Mouse (Mus musculus) frontal cortex, adult 2 months (tissue): ENCODE measurements around the gene Napsa. TPM values are rescaled to one million over a fixed set of nuclear protein-coding genes. Genes with fewer than 3 reads are reported as not detected.

Experiments
- DNase-seq, 2 experiments: peaks; one replicate each; pipeline ENCODE4 v3.0.0; 2022; ENCODE audit warnings: low spot score in 1 of 2; ENCODE audit errors: extremely low spot score in 1 of 2
- polyA plus RNA-seq: library from polyadenylated mRNA; depleted of rRNA; stranded (reverse); fragments of >200 nt; gene quantifications from 2 replicates; pipeline ENCODE4 v1.2.3, GENCODE M21; 2012; rRNA removed

Gene Napsa
- 0.40 and 0.54 TPM in 2 replicates for polyA plus RNA-seq

- no peak for DNase-seq
These were observed at the start of gene Napsa for GRCm38 (mm10) chr7:44572213-44572701. Napsa (plus strand) TSS chr7:44572380.

DNA sequence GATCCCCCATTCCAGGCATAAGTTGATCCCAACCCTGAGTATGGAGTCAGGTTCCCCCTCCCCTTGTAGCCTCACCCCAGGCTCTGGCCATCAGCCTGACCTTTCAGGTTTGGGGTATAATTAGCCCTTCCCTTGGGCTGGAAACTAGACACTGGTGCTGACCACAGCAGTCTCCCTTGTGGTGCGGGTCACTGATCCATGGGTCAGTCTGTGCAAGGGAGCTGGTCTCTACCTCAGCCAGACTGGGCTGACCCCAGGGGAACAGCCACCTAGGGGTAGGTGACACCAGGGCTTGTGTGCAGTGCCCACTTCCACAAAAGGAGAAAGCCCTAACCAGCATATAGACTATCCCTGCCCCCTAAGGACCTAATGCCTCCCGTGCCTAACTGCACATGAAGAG lies 49.1 kb upstream of the Napsa start:
- no peak for DNase-seq

- DNase-seq: no peak
These were observed 47.7 kb upstream of the Napsa start, which contains the start of gene Mybpc2 for GRCm38 (mm10) chr7:44524502-44524901. Mybpc2 (minus strand) TSS chr7:44524656.

GRCm38 (mm10) chr7:44525126-44525832 lies 46.9 kb upstream of the Napsa start:
- peak in 1 of 2 experiments; percentile 44 for DNase-seq

DNA sequence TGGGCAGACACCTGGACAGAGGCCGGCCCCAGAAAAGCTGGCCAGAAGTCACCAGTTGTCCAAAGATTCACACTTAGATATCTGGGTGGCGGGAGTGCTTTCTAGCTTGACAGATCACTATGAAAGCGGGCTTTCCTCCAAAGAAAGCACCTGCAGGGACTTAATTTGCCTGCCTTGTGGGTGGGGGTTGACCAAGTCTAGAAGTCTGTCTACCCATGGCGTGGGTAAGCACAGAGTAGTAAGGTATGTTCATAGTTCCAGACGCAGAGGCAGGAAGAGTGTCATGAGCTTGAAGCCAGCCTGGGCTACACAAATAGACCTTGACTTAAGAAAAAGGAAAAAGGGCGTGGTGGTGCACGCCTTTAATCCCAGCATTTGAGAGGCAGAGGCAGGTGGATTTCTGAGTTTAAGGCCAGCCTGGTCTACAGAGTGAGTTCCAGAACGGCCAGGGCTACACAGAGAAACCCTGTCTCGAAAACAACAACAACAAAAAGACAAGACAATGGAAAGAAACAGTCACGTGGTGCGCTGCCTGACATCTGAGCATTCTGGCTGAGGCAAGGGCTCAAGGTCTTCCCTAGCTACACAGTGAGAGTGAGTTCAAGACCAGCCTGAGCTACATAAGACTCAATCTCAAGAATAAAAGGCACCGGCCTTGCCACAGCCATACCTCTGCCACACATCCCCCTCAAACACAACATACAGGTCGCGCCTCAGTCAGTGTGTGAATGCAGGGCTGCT lies 45.6 kb upstream of the Napsa start:
- DNase-seq: no peak

DNA sequence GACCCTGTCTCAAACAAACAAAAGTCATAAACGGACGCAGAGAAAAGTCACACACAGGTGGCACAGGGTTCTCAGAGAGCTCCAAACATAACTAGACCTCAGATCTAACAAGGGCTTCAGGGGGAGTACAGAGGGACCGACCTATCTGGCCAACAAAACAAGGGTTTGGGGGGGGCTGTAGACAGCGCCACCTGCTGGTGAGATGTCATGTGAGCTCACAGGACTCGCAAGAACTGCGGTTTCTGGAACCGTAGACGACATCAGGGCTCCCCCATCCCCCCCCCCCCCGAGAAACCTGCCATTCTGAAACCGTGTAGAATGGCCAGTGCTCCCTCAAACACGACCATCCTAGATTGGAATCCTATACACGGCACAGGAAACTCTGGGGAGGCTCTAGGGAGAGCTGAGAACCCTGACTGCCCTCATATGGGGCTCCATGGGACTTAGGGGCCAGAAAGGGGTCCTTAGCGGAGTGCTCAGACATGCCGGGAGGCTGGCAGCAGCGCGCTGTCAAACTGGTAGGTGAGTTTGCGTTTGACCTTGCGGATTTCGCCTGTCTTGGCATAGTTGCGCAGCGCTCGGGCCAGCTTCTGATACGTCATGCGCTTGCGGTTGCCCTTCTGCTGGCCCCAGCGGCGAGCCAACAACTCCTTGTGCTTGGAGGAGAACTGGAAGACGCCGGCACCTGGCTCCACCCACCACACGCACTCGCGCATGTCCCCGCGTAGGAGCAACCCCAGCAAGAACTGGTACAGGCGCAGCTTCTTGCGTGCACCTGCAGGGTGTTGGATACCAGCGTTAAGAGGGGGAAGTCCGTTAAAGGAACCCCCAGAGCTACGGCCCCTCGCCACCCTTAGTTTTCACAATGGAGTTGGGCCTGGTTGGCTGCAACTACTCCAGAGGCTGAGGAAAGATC lies 44.4 kb upstream of the Napsa start:
- peak; percentile 46 to 83 for DNase-seq

DNA sequence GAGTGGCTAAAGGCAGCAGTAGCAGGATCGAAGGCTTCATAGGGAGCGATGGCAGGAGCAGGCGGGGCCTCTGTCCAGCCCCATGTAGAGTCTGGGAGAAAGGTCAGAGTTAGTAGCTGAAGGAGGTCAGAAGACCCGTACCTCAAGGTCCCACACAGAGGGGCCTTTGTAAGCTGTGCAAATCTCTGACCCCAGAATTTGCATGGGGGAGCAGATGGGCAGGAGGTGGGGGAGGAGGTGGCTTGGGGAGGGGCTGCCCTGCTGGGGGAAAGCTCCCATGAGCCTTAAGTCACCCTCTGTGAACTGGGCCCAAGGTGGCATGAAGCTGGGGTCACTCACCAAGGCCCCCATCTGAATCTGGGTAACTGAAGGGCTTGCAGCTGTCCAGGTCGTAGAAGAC lies 42.7 kb upstream of the Napsa start:
- DNase-seq: no peak

DNA sequence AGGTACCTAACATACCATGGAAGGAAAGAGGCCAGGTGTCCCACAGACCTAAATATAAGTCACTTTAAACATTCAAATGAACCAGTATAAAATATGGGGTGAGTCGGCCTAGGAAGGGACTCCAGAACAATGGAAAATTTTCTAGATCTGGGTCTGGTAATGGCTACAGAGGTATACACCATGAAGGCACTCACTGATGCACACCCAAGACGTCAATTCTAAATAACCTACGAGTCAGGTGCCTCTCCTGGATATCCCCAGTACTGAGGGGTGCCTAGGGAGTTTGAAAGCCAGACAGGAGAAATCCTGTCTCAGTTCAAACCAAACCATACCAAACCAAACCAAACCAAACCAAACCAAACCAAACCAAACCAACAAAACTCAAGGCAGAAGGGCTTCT lies 41.7 kb upstream of the Napsa start:
- no peak for DNase-seq

- no peak for DNase-seq
These were observed 41.0 kb upstream of the Napsa start for GRCm38 (mm10) chr7:44531207-44531606.

- no peak for DNase-seq
These were observed 40.0 kb upstream of the Napsa start, which contains the start of gene Spib for GRCm38 (mm10) chr7:44531946-44532732. Spib (minus strand) TSS chr7:44532071.

GRCm38 (mm10) chr7:44532918-44533745 lies 39.0 kb upstream of the Napsa start:
- DNase-seq: no peak

GRCm38 (mm10) chr7:44533746-44534045 lies 38.5 kb upstream of the Napsa start:
- no peak for DNase-seq

GRCm38 (mm10) chr7:44534242-44534641 lies 37.9 kb upstream of the Napsa start:
- DNase-seq: no peak

- no peak for DNase-seq
These were observed 37.3 kb upstream of the Napsa start for GRCm38 (mm10) chr7:44534656-44535441.

DNA sequence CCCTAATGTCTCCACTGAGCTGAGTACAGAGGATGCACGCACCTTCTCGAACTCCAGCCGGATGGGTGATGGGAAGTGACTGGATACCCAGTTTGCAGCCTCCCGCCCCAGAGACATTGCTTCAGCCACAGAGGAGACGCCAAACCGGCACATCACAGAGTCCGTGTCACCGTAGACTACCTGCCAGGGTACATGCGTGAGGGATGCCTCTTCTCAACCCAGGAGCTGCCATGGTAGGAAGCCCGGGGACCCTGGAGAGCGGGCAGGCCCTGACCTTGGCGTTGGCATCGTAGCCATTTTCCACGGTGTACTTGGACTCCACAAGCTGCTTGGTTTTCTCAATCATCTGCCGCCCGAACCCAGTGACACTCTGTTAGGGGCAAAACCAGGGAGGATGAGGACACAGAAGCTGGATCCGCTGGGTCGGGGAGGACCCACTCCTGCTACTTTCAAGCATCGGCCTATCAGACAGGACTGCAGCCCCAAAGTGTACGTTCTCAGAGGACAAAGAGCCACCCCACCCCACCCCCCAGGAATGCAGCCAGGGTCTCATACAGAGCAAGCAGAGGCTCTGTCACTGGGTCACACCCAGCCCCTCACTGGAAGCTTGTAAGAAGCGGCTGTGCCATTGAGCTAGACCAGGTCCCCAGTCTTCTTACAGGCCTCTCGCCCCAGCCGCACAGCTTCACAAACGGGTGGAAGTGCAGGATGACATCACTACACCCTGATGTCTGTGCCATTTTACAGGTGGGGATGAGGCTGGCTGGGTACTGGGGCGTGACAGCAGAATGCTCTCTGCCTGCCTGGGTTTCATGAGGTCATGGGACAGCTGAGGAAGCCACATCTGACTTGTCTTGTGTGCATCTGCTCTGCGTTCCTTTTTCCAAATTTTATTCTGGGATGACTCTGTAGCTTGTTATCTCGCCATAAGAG lies 36.3 kb upstream of the Napsa start:
- no peak for DNase-seq

DNA sequence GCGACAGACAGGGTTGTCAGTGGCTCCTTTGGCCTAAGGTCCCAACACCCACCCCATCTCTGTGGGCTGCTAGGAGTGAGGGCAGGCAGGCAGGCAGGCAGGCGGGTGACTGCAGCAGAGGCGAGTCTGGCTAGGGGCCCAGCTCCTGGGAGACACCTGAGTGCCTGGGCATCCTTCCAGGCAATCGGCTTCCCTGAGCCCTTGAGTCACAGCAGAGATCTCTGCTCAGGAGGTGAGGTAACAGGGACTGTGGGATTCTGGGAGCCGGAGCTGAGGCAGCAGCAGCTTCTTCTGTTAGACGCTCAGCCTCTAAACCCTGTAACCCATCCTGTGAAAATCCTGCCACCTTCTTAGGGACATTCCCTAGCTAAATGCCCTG lies 35.6 kb upstream of the Napsa start:
- peak in 1 of 2 experiments; percentile 71 for DNase-seq

DNA sequence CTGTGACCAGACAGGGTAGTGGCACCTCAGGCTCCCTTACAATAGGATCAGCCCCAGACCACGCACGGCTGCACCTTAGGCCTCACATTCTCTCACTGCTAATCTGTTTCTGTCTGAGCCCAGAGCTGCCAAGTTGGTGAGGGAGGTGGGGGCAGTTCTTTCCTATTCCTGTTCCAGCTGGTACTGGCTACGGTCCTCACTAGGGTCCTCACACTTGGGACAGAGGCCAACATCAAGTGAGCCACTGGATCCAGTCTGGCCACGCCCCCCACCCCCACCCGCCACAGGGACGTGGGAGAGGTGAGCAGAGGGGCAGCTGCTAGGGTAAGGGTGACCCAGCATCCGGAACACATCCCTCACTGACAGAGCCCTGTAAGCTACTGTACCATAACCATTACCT lies 35.2 kb upstream of the Napsa start:
- DNase-seq: no peak
